Mouse (Mus musculus) kidney, postnatal 25 days (tissue): ENCODE data around the gene Ak1.
A peak's percentile ranks its signal among the peaks of the same experiment; 100 is the strongest.

Experiments used
- DNase-seq, 2 experiments: peaks; one replicate each; pipeline ENCODE4 v3.0.0; 2021; ENCODE audit warnings: mixed read lengths in 2 of 2

Ak1 gene

GRCm38 (mm10) chr2:32621517-32621859 is at the start of gene Ak1:
Gene Ak1 (plus strand): TSS chr2:32621758.
- DNase-seq: no peak

- no peak for DNase-seq
Measured at GRCm38 (mm10) chr2:32572196-32572595, 49.4 kb upstream of the Ak1 start.

GRCm38 (mm10) chr2:32574497-32574896 is 47.1 kb upstream of the Ak1 start, which contains the start of gene Pip5kl1:
Gene Pip5kl1 (plus strand): TSS chr2:32574797.
- DNase-seq: no peak

GRCm38 (mm10) chr2:32574901-32575585 is 46.5 kb upstream of the Ak1 start:
- DNase-seq: peak in 1 of 2 experiments; percentile 62

- DNase-seq: no peak
Measured at GRCm38 (mm10) chr2:32575586-32576160, 45.9 kb upstream of the Ak1 start, which contains the start of gene 9430097D07Rik. Gene 9430097D07Rik (minus strand): TSS chr2:32575684.

- DNase-seq: no peak
Measured at GRCm38 (mm10) chr2:32576532-32576931, 45.0 kb upstream of the Ak1 start.

- peak; percentile 50 to 75 for DNase-seq
Measured at GRCm38 (mm10) chr2:32578146-32579046, 43.2 kb upstream of the Ak1 start.

GRCm38 (mm10) chr2:32581450-32582095 is 40.0 kb upstream of the Ak1 start:
- peak in 1 of 2 experiments; percentile 48 for DNase-seq

GRCm38 (mm10) chr2:32582830-32583799 is 38.4 kb upstream of the Ak1 start:
- peak; percentile 79 to 85 for DNase-seq

- DNase-seq: no peak
Measured at GRCm38 (mm10) chr2:32585149-32585714, 36.3 kb upstream of the Ak1 start.

- peak; percentile 92 to 94 for DNase-seq
Measured at GRCm38 (mm10) chr2:32586871-32587351, 34.6 kb upstream of the Ak1 start, which contains the start of gene St6galnac4. Gene St6galnac4 (plus strand): TSS chr2:32587095.

GRCm38 (mm10) chr2:32587731-32588321 is 33.7 kb upstream of the Ak1 start:
- DNase-seq: peak; percentile 32 to 72

GRCm38 (mm10) chr2:32589213-32589795 is 32.3 kb upstream of the Ak1 start:
- DNase-seq: peak; percentile 69 to 80

- no peak for DNase-seq
Measured at GRCm38 (mm10) chr2:32590224-32590623, 31.3 kb upstream of the Ak1 start.

- DNase-seq: no peak
Measured at GRCm38 (mm10) chr2:32591249-32591648, 30.3 kb upstream of the Ak1 start.

GRCm38 (mm10) chr2:32596725-32597124 is 24.8 kb upstream of the Ak1 start:
- DNase-seq: no peak

- DNase-seq: no peak
Measured at GRCm38 (mm10) chr2:32597248-32597647, 24.3 kb upstream of the Ak1 start.

GRCm38 (mm10) chr2:32597699-32598098 is 23.9 kb upstream of the Ak1 start:
- no peak for DNase-seq

GRCm38 (mm10) chr2:32598506-32598905 is 23.1 kb upstream of the Ak1 start:
- DNase-seq: peak; percentile 74 to 80

- no peak for DNase-seq
Measured at GRCm38 (mm10) chr2:32599409-32599808, 22.1 kb upstream of the Ak1 start, which contains the start of gene St6galnac6. Gene St6galnac6 (plus strand): TSS chr2:32599709.
